Comparison of ENCODE assay signal across 21 mouse cellular contexts in genomic region chr2:156443323-156443722, GRCm38 (mm10). TPM values are rescaled to one million over a fixed set of nuclear protein-coding genes. Genes with fewer than 3 reads are reported as not detected.
DNase-seq lines count a peak whose midpoint lies in the region; ATAC-seq lines count a peak whose summit lies in the region.
"Had no signal": no experiment of that assay in that cellular context is flagged by ENCODE, and none has a peak within 500 bp of the region (broad histone marks: within the 10 kb centered on the region; RNA-seq: fewer than 3 reads in every experiment).

No protein-coding gene starts in this region.

- no peak overlapping the region for H3K4me2 ChIP-seq in midbrain, embryonic 15.5 days
- H3K4me2 ChIP-seq: embryonic facial prominence, embryonic 12.5 days; forebrain, embryonic 12.5 days; heart, embryonic 13.5 days; hindbrain, embryonic 13.5 days; intestine, embryonic 15.5 days had no signal

- H3K4me1 ChIP-seq in heart, embryonic 10.5 days = peaks cover 66% of the 10 kb centered on the region
- no peaks in the 10 kb centered on the region for H3K4me1 ChIP-seq in midbrain, embryonic 15.5 days

- 65% methylated on average over 1 of the region's 1 CpGs for WGBS in heart, embryonic 10.5 days
- 82% methylated on average over 1 of the region's 1 CpGs for WGBS in midbrain, embryonic 15.5 days

- intact Hi-C loops in heart, postnatal 36 days (cut with DNase I) = no loop called here

- H3K9ac ChIP-seq in midbrain, embryonic 15.5 days = no peak overlapping the region
- H3K9ac ChIP-seq: embryonic facial prominence, embryonic 12.5 days; forebrain, embryonic 12.5 days; forebrain, postnatal 0 days; heart, embryonic 13.5 days; hindbrain, embryonic 13.5 days; intestine, embryonic 15.5 days had no signal

- no peak overlapping the region for H3K4me3 ChIP-seq in heart, embryonic 10.5 days
- H3K4me3 ChIP-seq in midbrain, embryonic 15.5 days = no peak overlapping the region
- H3K4me3 ChIP-seq: embryonic facial prominence, embryonic 12.5 days; forebrain, embryonic 12.5 days; heart, adult 2 months; heart, embryonic 13.5 days; hindbrain, embryonic 13.5 days; intestine, embryonic 15.5 days had no signal

- no peak for ATAC-seq in midbrain, embryonic 15.5 days (replicated peaks)
- ATAC-seq: forebrain, postnatal 0 days; hindbrain, postnatal 0 days; intestine, embryonic 15.5 days had no signal

- DNase-seq in heart, embryonic 10.5 days (ENCODE audit: low spot score) = no peak
- DNase-seq in heart, postnatal 36 days = no peak
- peak; percentile 29 for DNase-seq in kidney, postnatal 14 days
- DNase-seq in kidney, adult 8-10 months = no peak
- peak; percentile 81 for DNase-seq in ZHBTc4 (ENCODE audit: low read depth, low spot score)
- DNase-seq: adrenal gland, adult 8-10 months; cerebellum, adult 11 months; cerebellum, adult 8-10 months; cerebellum, postnatal 14 days; embryo, embryonic 11 days; forebrain, postnatal 0 days; gastrocnemius, postnatal 14 days; heart, adult 2 months; heart, postnatal 10 days had no signal

- H3K36me3 ChIP-seq in heart, embryonic 10.5 days = peaks cover 6% of the 10 kb centered on the region; the same call in 1 of the 2 replicates
- H3K36me3 ChIP-seq in midbrain, embryonic 15.5 days (replicated peaks) = peaks cover 18% of the 10 kb centered on the region

- no peaks in the 10 kb centered on the region for H3K27me3 ChIP-seq in heart, embryonic 10.5 days (ENCODE audit: insufficient read depth, poor library complexity, severe bottlenecking)
- H3K27me3 ChIP-seq in midbrain, embryonic 15.5 days (replicated peaks) = no peaks in the 10 kb centered on the region
- H3K27me3 ChIP-seq: embryonic facial prominence, embryonic 12.5 days; forebrain, embryonic 12.5 days; heart, embryonic 13.5 days; hindbrain, embryonic 13.5 days; intestine, embryonic 15.5 days had no signal

- no peaks in the 10 kb centered on the region; the same call in 1 of the 2 replicates for H3K9me3 ChIP-seq in heart, embryonic 10.5 days
- H3K9me3 ChIP-seq in midbrain, embryonic 15.5 days = no peaks in the 10 kb centered on the region
- H3K9me3 ChIP-seq: forebrain, embryonic 12.5 days; hindbrain, embryonic 13.5 days; intestine, embryonic 15.5 days had no signal

- 0 out of 2 replicates have a peak overlapping the region, but pooled peaks have one; percentile 29 for H3K27ac ChIP-seq in heart, embryonic 10.5 days
- H3K27ac ChIP-seq in midbrain, embryonic 15.5 days = no peak overlapping the region
- H3K27ac ChIP-seq: embryonic facial prominence, embryonic 12.5 days; forebrain, embryonic 12.5 days; heart, adult 2 months; heart, embryonic 13.5 days; hindbrain, embryonic 13.5 days; hindbrain, postnatal 0 days; intestine, embryonic 15.5 days had no signal

RNA-seq across cellular contexts. Expression of gene Epb41l1, which starts 22.6 kb away (rescaled TPM):
- 0.97 and 1.5 TPM in 2 replicates for polyA plus RNA-seq in heart, embryonic 10.5 days (2016; fragmentation: Nextera tagmentation; extraction: Ambion mirVana)
- total RNA-seq in heart, postnatal 36 days (2021) = 1 to 10 TPM; 6.3 to 9.1 TPM
- 15.6 and 19.6 TPM in 2 replicates for polyA plus RNA-seq in midbrain, embryonic 15.5 days (2015; fragmentation: Nextera tagmentation; extraction: Ambion mirVana)

Comparison
In these comparisons a context has a peak if more than half of its experiments do, and no peak if none do; other contexts are left out.
1. DNase-seq: peak in kidney, postnatal 14 days (single experiment) and ZHBTc4 (single experiment); none in heart, embryonic 10.5 days (single experiment), heart, postnatal 36 days (0 of 2) and kidney, adult 8-10 months (0 of 2).